Mouse (Mus musculus) spleen, adult 2 months (tissue): ENCODE results near the gene Atp5g3.

Experiments
- CTCF ChIP-seq: fragments of 200-500 bp; IDR thresholded peaks from 2 replicates; pipeline ENCODE4 v1.5.1; 2011; ENCODE audit warnings: mild to moderate bottlenecking, inconsistent platforms; ENCODE audit not compliant: insufficient read depth, insufficient read length, insufficient replicate concordance; ENCODE audit errors: extremely low read depth
- POLR2A ChIP-seq: fragments of 200-500 bp; IDR thresholded peaks from 2 replicates; pipeline ENCODE4 v1.6.1; 2011; ENCODE audit warnings: low read depth, low read length, inconsistent platforms

GRCm38 (mm10) chr2:73958342-73958741 is 47.2 kb upstream of the Atp5g3 start:
- TF ChIP-seq CTCF (no peak), POLR2A (no peak)
